Mouse (Mus musculus) right cerebral cortex, adult 18-20 months (tissue): ENCODE data around the gene Ccdc9.
"Not testable (repeated sequence)": the region's sequence is repeated elsewhere in the genome, so short reads cannot be mapped to it uniquely, and the experiment has no call there.

ENCODE experiments used
- DNase-seq: peaks from one replicate; pipeline ENCODE4 v3.0.0; 2022; ENCODE audit warnings: mixed read lengths

The Ccdc9 gene

DNA sequence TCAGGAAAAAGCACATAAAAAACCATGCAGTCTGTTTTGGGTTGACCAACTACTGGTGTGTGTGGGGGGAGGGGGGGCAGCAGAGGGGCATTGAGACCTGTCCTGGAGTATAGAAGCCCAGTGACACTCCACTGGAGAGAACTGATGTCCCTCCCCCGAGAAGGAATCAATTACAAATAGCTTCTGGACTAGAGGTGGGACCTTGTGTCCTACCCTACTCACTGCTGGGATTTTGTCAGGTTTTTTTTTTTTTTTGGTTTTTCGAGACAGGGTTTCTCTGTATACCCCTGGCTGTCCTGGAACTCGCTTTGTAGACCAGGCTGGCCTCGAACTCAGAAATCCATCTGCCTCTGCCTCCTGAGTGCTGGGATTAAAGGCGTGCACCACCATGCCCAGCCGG lies 20.5 kb upstream of the Ccdc9 start:
- not testable (repeated sequence) for DNase-seq

GRCm38 (mm10) chr7:16299419-16300035 lies 12.9 kb upstream of the Ccdc9 start:
- peak; percentile 98 for DNase-seq

DNA sequence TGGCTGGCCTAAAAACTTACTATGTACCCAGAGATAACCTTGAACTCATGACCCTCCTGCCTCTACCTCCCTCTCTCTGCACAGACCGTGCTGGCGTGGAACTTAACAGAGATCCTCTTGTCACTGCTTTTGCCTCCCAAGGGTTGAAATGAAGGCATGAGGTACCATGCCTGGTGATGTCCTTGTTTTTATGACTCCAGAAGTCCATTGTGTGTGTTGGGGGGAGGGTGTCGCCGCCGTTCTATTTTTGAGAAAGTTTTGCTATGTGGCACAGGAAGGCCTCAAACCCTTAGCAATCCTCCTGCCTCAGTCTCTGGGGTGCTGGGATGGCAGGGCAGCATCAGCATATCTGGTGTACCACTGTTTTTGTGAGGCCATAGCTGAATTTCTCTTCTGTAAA lies 12.3 kb upstream of the Ccdc9 start:
- no peak for DNase-seq

DNA sequence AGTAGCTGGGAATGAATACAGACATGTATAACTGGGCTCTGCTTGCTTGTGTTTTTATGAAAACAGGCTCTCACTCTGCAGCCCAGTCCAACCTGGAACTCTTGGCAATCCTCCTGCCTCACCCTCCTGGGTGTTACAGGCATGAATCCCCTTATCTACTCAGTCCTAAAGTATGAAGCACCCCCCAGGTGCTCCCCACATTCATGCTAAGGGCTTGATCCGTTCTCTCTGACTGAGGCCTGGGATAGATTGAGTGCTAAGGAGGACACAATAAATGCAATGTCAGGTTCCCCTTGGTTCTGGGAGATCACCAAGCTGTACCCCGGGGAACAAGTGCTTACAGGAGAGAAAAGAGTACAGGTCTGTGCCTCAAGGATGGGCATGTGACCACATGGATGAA lies 11.0 kb upstream of the Ccdc9 start:
- DNase-seq = no peak

DNA sequence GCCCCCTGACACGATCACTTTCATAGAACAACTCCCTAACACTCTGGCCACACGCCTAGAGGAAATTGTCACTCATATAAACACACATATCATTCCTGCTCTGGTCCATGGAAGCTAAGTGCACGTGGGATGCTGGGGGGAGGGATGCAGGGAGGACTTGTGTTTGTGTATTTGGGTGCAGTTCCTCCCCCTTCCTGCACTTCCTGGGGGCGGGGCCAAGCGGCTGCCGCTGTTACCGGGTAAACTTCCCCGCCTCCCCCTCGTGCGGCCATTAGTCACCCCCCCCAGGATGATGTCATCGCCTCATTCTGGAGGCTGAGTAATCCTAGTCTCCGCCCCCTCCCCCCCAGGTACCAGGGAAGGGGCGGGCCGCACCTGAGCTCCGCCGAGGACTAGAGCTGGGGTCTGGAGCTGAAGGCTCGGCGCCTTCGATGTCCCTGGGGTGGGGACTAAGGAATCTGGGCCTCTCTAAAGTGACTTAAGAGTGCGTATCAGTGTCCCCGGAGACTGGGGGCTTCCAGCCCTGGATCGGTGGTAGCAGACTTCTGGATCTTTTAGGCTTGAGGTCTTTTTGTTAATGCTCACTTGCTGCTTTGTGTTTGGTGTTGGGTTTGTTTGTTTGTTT lies 10.3 kb upstream of the Ccdc9 start:
- peak; percentile 82 for DNase-seq

GRCm38 (mm10) chr7:16296146-16296545 lies 9.6 kb upstream of the Ccdc9 start:
- DNase-seq = no peak

GRCm38 (mm10) chr7:16295321-16295900 lies 8.8 kb upstream of the Ccdc9 start:
- peak; percentile 91 for DNase-seq

DNA sequence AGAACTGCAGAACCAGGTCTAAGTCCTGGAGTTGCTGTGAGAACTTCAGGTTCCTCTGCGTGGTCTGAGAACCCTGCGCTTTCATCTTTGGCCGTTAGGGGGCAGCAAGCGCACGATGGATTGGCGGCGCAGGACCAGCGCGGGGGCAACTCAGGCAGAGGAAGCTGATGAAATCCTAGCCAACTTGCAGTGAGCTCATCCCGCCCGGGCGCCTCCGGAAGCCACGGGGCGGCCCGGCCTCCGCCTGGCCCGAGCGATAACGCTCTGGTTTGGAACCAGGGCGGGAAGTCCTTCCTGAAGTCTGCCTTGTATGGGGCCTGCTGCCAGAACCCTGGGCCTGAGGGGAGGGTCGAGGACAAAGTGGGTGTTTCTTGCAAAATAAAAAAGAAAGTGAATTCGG lies 8.2 kb upstream of the Ccdc9 start:
- DNase-seq = peak; percentile 95

DNA sequence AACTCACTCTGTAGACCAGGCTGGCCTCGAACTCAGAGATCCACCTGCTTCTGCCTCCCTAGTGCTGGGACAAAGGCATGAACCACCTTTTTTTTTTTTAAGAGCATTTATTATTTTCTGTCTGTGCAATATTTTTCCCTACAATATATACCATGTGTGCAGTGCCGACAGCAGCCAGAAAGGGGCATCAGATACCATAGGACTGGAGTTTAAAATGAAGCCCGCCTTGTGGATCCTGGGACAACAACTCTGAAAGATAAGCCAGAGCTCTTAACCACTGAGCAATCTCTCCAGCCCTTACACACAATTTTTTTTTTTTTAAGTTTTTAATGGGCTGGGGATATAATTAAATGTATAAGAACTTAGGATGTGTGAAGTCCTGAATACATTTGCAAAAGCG lies 7.8 kb upstream of the Ccdc9 start:
- DNase-seq = no peak

- DNase-seq = no peak
Observed at GRCm38 (mm10) chr7:16287791-16288190, 1.2 kb upstream of the Ccdc9 start.

GRCm38 (mm10) chr7:16287016-16287415 lies 421 bp upstream of the Ccdc9 start:
- no peak for DNase-seq

- DNase-seq = peak; percentile 35
Observed at GRCm38 (mm10) chr7:16285450-16286025, 1.1 kb downstream of the Ccdc9 start.

- DNase-seq = no peak
Observed at GRCm38 (mm10) chr7:16284904-16285303, 1.7 kb downstream of the Ccdc9 start.

DNA sequence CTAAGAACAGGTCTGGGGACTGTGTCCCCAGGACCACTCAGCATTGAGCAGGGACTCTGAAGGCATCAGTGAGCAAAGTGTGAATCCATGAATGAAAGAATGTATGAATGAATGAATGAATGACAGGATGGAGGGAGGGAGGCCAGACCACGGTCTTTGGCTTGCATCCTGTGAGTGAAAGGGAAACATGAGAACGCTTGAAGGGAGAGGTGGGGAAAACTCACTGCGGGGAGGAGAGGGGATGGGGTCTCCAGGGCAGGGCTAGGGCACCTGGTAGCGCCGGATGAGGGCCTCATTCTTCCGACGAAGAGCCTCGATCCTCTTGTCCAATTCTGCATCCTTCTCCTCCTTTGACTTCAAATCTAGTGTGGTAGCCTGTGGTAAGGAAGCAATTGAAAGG lies 2.6 kb downstream of the Ccdc9 start:
- DNase-seq = no peak

GRCm38 (mm10) chr7:16282334-16282733 lies 4.3 kb downstream of the Ccdc9 start:
- no peak for DNase-seq

- no peak for DNase-seq
Observed at GRCm38 (mm10) chr7:16280721-16281120, 5.9 kb downstream of the Ccdc9 start.

- no peak for DNase-seq
Observed at GRCm38 (mm10) chr7:16274922-16275890, 11.4 kb downstream of the Ccdc9 start.

- DNase-seq = peak; percentile 75
Observed at GRCm38 (mm10) chr7:16273766-16274140, 12.8 kb downstream of the Ccdc9 start.

DNA sequence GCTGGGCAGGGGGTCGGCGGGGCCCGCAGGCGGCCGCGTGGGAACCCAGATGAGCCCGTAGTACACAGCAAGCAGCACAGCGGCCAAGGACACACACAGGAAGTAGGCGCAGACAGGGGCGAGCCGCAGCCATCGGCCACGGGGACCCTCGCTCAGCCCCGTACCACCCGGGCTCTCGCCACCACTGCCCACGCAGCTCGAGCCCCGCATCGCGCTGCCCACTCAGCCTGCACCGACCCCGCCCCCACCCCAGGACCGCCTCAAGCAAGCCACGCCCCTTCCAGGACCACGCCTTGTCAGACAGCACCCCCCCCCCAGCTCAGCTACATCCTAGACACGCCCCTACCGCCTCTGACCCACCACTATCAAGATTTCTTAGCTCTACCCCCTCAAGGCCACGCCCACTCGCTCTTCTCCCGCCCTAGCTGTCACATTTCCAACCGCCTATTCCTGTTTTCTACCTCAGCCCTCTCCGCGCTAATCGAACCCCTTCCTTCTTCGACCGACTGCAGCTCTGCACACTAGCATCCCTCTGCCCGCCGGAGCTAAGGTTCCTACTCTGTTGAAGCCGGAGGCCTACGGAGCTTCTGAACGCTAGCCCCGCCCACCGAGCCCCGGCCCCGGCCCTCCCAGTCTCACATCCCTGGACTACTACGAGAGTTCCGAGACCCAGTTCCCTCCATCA lies 13.4 kb downstream of the Ccdc9 start, which contains the start of gene Inafm1:
Gene Inafm1 (minus strand): TSS at position 537 of the 685 bp plus-strand sequence.
- DNase-seq = peak; percentile 88

- peak; percentile 76 for DNase-seq
Observed at GRCm38 (mm10) chr7:16272681-16273080, 13.9 kb downstream of the Ccdc9 start.

- no peak for DNase-seq
Observed at GRCm38 (mm10) chr7:16271139-16271538, 15.5 kb downstream of the Ccdc9 start.

- DNase-seq = not testable (repeated sequence)
Observed at GRCm38 (mm10) chr7:16266593-16266992, 20.0 kb downstream of the Ccdc9 start.
